Mouse (Mus musculus) heart, adult 2 months (tissue): ENCODE results near the gene Spata13. TPM values are rescaled to one million over a fixed set of nuclear protein-coding genes. Genes with fewer than 3 reads are reported as not detected.

ENCODE experiments used
- DNase-seq, 2 experiments: peaks; one replicate each; pipeline ENCODE4 v3.0.0; 2021
- H3K27ac ChIP-seq: fragments of 200-600 bp; 2 replicates; pipeline ENCODE4 v1.8.1; 2022
- H3K27me3 ChIP-seq: fragments of 200-500 bp; 2 replicates; pipeline ENCODE4 v1.6.1; 2012; ENCODE audit warnings: mild to moderate bottlenecking, low read length, inconsistent platforms, mixed read lengths; ENCODE audit not compliant: control insufficient read depth, insufficient read depth
- H3K36me3 ChIP-seq: fragments of 200-500 bp; 2 replicates; pipeline ENCODE4 v1.6.1; 2012; ENCODE audit warnings: low read length, inconsistent platforms; ENCODE audit not compliant: control insufficient read depth, insufficient read depth
- H3K4me1 ChIP-seq: fragments of 200-500 bp; 2 replicates; pipeline ENCODE4 v1.6.1; 2011; ENCODE audit warnings: low read length; ENCODE audit not compliant: control insufficient read depth, insufficient read depth
- H3K4me3 ChIP-seq: fragments of 200-600 bp; 2 replicates; pipeline ENCODE4 v1.8.1; 2022
- H3K79me2 ChIP-seq: fragments of 200-500 bp; replicated peaks from 2 replicates; pipeline ENCODE4 v1.6.1; 2012; ENCODE audit warnings: mild to moderate bottlenecking, inconsistent platforms, low read length, moderate library complexity, mixed read lengths; ENCODE audit not compliant: control insufficient read depth, insufficient read depth
- H3K9ac ChIP-seq: fragments of 200-500 bp; 2 replicates; pipeline ENCODE4 v1.6.1; 2012; ENCODE audit warnings: low read depth, mild to moderate bottlenecking, control low read depth, inconsistent platforms, low read length, mixed read lengths
- CTCF ChIP-seq: fragments of 200-600 bp; IDR thresholded peaks from 2 replicates; pipeline ENCODE4 v1.8.1; 2022; ENCODE audit warnings: antibody characterized with exemption, mild to moderate bottlenecking, moderate library complexity
- EP300 ChIP-seq: fragments of 200-500 bp; IDR thresholded peaks from 2 replicates; pipeline ENCODE4 v1.6.1; 2011; ENCODE audit warnings: low read depth, low read length, control low read depth; ENCODE audit not compliant: insufficient read depth
- POLR2A ChIP-seq: fragments of 200-500 bp; IDR thresholded peaks from 2 replicates; pipeline ENCODE4 v1.6.1; 2011; ENCODE audit warnings: mild to moderate bottlenecking, low read depth, low read length, control low read depth; ENCODE audit not compliant: insufficient read depth
- WGBS: fragments of 180-500 bp; shearing (Covaris S2); methylation state at CpG from one replicate; pipeline ENCODE4 v1.1.7; 2018; 5-methylcytosine and 5-hydroxymethylcytosine counted together
- intact Hi-C: fragments of 180-260 bp; cut with DNase I; formaldehyde crosslinking; loops from one replicate; pipeline ENCODE4 v1.15.1; 2025
- polyA plus RNA-seq: library from polyadenylated mRNA; depleted of rRNA; stranded (reverse); fragments of >200 nt; gene quantifications from 2 replicates; pipeline ENCODE4 v1.2.3, GENCODE M21; 2012
- total RNA-seq, 2 experiments: library from RNA; stranded (reverse); gene quantifications; 2 replicates each; pipeline ENCODE4 v1.2.3; 2021

Spata13 gene
- total and polyA plus RNA-seq, 3 experiments = 9.5 to 14.7 (median 13.1) TPM

- peaks cover 2% of the 10 kb centered on the region for H3K36me3 ChIP-seq
- no peak overlapping the region for H3K4me3 ChIP-seq
- intact Hi-C loops = no loop called here
- H3K79me2 ChIP-seq = peaks cover 3% of the 10 kb centered on the region
- H3K9ac ChIP-seq = no peak overlapping the region
- no peak for DNase-seq
- H3K27me3 ChIP-seq = no peaks in the 10 kb centered on the region
- 93% methylated on average over 5 of the region's 5 CpGs for WGBS
- peaks cover 6% of the 10 kb centered on the region for H3K4me1 ChIP-seq
- no peak for TF ChIP-seq EP300
- TF ChIP-seq CTCF = no peak
- H3K27ac ChIP-seq = no peak overlapping the region
Observed at GRCm38 (mm10) chr14:60754656-60755055, 120.9 kb downstream of the Spata13 start.

GRCm38 (mm10) chr14:60756271-60756670, 122.5 kb downstream of the Spata13 start:
- no peak overlapping the region for H3K4me3 ChIP-seq
- no peaks in the 10 kb centered on the region for H3K27me3 ChIP-seq
- no peak for TF ChIP-seq CTCF
- no peak for TF ChIP-seq POLR2A
- TF ChIP-seq EP300 = no peak
- no peaks in the 10 kb centered on the region for H3K36me3 ChIP-seq
- DNase-seq = no peak
- intact Hi-C loops = no loop called here
- no peaks in the 10 kb centered on the region for H3K4me1 ChIP-seq
- H3K27ac ChIP-seq = no peak overlapping the region
- 84% methylated on average over 15 of the region's 15 CpGs for WGBS
- H3K79me2 ChIP-seq = peaks cover 3% of the 10 kb centered on the region
- no peak overlapping the region for H3K9ac ChIP-seq

- Histone ChIP-seq H3K27ac (no peak overlapping the region), H3K27me3 (no peaks in the 10 kb centered on the region), H3K36me3 (no peaks in the 10 kb centered on the region), H3K4me1 (peaks cover 5% of the 10 kb centered on the region), H3K79me2 (no peaks in the 10 kb centered on the region; the same call in 1 of the 2 replicates), H3K4me3 (no peak overlapping the region), H3K9ac (no peak overlapping the region)
- TF ChIP-seq EP300 (no peak), POLR2A (no peak), CTCF (no peak)
- WGBS = 94% methylated on average over 8 of the region's 8 CpGs
- intact Hi-C loops = no loop called here
- no peak for DNase-seq
Observed at GRCm38 (mm10) chr14:60757265-60757664, 123.5 kb downstream of the Spata13 start.

- H3K4me3 ChIP-seq = no peak overlapping the region
- WGBS = 95% methylated on average over 7 of the region's 7 CpGs
- no peaks in the 10 kb centered on the region; the same call in 1 of the 2 replicates for H3K79me2 ChIP-seq
- H3K36me3 ChIP-seq = no peaks in the 10 kb centered on the region
- H3K27ac ChIP-seq = no peak overlapping the region
- DNase-seq = no peak
- H3K9ac ChIP-seq = no peak overlapping the region
- H3K4me1 ChIP-seq = peaks cover 6% of the 10 kb centered on the region
- TF ChIP-seq EP300 = no peak
- no peak for TF ChIP-seq CTCF
- no peak for TF ChIP-seq POLR2A
- H3K27me3 ChIP-seq = no peaks in the 10 kb centered on the region
- intact Hi-C loops = no loop called here
Observed at GRCm38 (mm10) chr14:60757722-60758121, 123.9 kb downstream of the Spata13 start.

GRCm38 (mm10) chr14:60759097-60759496, 125.3 kb downstream of the Spata13 start:
- Histone ChIP-seq H3K4me1 (peaks cover 8% of the 10 kb centered on the region), H3K27me3 (no peaks in the 10 kb centered on the region), H3K36me3 (peaks cover 5% of the 10 kb centered on the region; the same call in 1 of the 2 replicates), H3K79me2 (no peaks in the 10 kb centered on the region; the same call in 1 of the 2 replicates), H3K4me3 (no peak overlapping the region), H3K27ac (no peak overlapping the region), H3K9ac (no peak overlapping the region)
- intact Hi-C loops = no loop called here
- 78% methylated on average over 8 of the region's 8 CpGs for WGBS
- DNase-seq = no peak
- TF ChIP-seq POLR2A = no peak
- no peak for TF ChIP-seq CTCF
- TF ChIP-seq EP300 = no peak

- Histone ChIP-seq H3K27me3 (no peaks in the 10 kb centered on the region), H3K79me2 (no peaks in the 10 kb centered on the region), H3K36me3 (peaks cover 10% of the 10 kb centered on the region; the same call in 1 of the 2 replicates), H3K27ac (no peak overlapping the region; the same call in none of the 2 replicates), H3K4me1 (peaks cover 26% of the 10 kb centered on the region), H3K9ac (no peak overlapping the region), H3K4me3 (no peak overlapping the region)
- no peak for DNase-seq
- no peak for TF ChIP-seq EP300
- no peak for TF ChIP-seq POLR2A
- TF ChIP-seq CTCF = no peak
- intact Hi-C loops = no loop called here
- WGBS = 70% methylated on average over 10 of the region's 10 CpGs
Observed at GRCm38 (mm10) chr14:60761801-60762200, 128.0 kb downstream of the Spata13 start.
